Mouse (Mus musculus) bone marrow, adult 2 months (tissue): ENCODE measurements around the gene Rxfp4. TPM values are rescaled to one million over a fixed set of nuclear protein-coding genes. Genes with fewer than 3 reads are reported as not detected.

Experiments
- H3K27ac ChIP-seq: fragments of 200-500 bp; 2 replicates; pipeline ENCODE4 v1.5.1; 2012; ENCODE audit warnings: low read depth, mild to moderate bottlenecking, control low read depth, inconsistent platforms, low read length; ENCODE audit not compliant: control insufficient read depth, poor library complexity, insufficient read depth
- H3K4me1 ChIP-seq: fragments of 200-500 bp; 2 replicates; pipeline ENCODE4 v1.6.1; 2011; ENCODE audit warnings: low read length; ENCODE audit not compliant: control insufficient read depth, insufficient read depth
- H3K4me3 ChIP-seq: fragments of 200-500 bp; replicated peaks from 2 replicates; pipeline ENCODE3; 2011; ENCODE audit warnings: mild to moderate bottlenecking, low read depth, low read length, control low read depth; ENCODE audit not compliant: control insufficient read depth
- CTCF ChIP-seq: fragments of 200-500 bp; IDR thresholded peaks from 2 replicates; pipeline ENCODE4 v1.5.1; 2011; ENCODE audit warnings: low read length, control low read depth; ENCODE audit not compliant: control insufficient read depth, insufficient read depth
- POLR2A ChIP-seq: fragments of 200-500 bp; IDR thresholded peaks from 2 replicates; pipeline ENCODE4 v1.6.1; 2011; ENCODE audit warnings: low read depth, mild to moderate bottlenecking, control low read depth, low read length, borderline replicate concordance; ENCODE audit not compliant: control insufficient read depth
- WGBS: fragments of 180-500 bp; shearing (Covaris S2); methylation state at CpG from one replicate; pipeline ENCODE4 v1.1.7; 2018; 5-methylcytosine and 5-hydroxymethylcytosine counted together
- polyA plus RNA-seq: library from polyadenylated mRNA; stranded (reverse); fragments of >200 nt; gene quantifications from 2 replicates; pipeline ENCODE4 v1.2.4, GENCODE M21; 2011; ENCODE audit warnings: low replicate concordance; ENCODE audit not compliant: missing spikeins, insufficient read depth, insufficient read length

Gene Rxfp4
- polyA plus RNA-seq, 1 experiment: not detected

- Histone ChIP-seq H3K4me3 (peak overlapping the region; percentile 77), H3K27ac (peak overlapping the region; percentile 98), H3K4me1 (peaks cover 2% of the 10 kb centered on the region; the same call in 1 of the 2 replicates)
- no peak for TF ChIP-seq CTCF
- no peak for TF ChIP-seq POLR2A
- under 1% methylated on average over 45 of the region's 45 CpGs for whole genome bisulfite sequencing
These were observed 33.1 kb upstream of the Rxfp4 start for GRCm38 (mm10) chr3:88685958-88686451.

GRCm38 (mm10) chr3:88684980-88685941 is 32.3 kb upstream of the Rxfp4 start, which contains the start of gene Khdc4:
Khdc4 (plus strand) TSS chr3:88685803.
- H3K27ac ChIP-seq: peak within 1 kb of the TSS; percentile 98
- under 1% methylated on average over 47 of the region's 47 CpGs for WGBS
- peak; percentile 96 for TF ChIP-seq POLR2A
- no peak for TF ChIP-seq CTCF
- peaks cover 2% of the 10 kb centered on the region; the same call in 1 of the 2 replicates for H3K4me1 ChIP-seq
- peak within 1 kb of the TSS; percentile 77 for H3K4me3 ChIP-seq

- TF ChIP-seq CTCF (no peak), POLR2A (no peak)
- Histone ChIP-seq H3K4me1 (peaks cover 2% of the 10 kb centered on the region; the same call in 1 of the 2 replicates), H3K27ac (no peak overlapping the region; the same call in 1 of the 2 replicates), H3K4me3 (peak overlapping the region; percentile 9)
- WGBS: 28% methylated on average over 8 of the region's 8 CpGs
These were observed 31.5 kb upstream of the Rxfp4 start for GRCm38 (mm10) chr3:88684236-88684979.

GRCm38 (mm10) chr3:88683814-88684213 is 30.9 kb upstream of the Rxfp4 start:
- WGBS: 60% methylated on average over 2 of the region's 2 CpGs
- Histone ChIP-seq H3K4me1 (peaks cover 2% of the 10 kb centered on the region; the same call in 1 of the 2 replicates), H3K4me3 (no peak overlapping the region), H3K27ac (no peak overlapping the region)
- no peak for TF ChIP-seq CTCF
- no peak for TF ChIP-seq POLR2A

- Histone ChIP-seq H3K27ac (no peak overlapping the region), H3K4me1 (no peaks in the 10 kb centered on the region), H3K4me3 (no peak overlapping the region)
- 8% methylated on average over 11 of the region's 11 CpGs for WGBS
- TF ChIP-seq POLR2A: no peak
- TF ChIP-seq CTCF: peak; percentile 63
These were observed 24.5 kb upstream of the Rxfp4 start for GRCm38 (mm10) chr3:88677399-88677798.

GRCm38 (mm10) chr3:88664095-88664494 is 11.2 kb upstream of the Rxfp4 start:
- 4% methylated on average over 4 of the region's 4 CpGs for WGBS
- no peak overlapping the region for H3K27ac ChIP-seq
- H3K4me3 ChIP-seq: no peak overlapping the region
- H3K4me1 ChIP-seq: peaks cover 3% of the 10 kb centered on the region; the same call in 1 of the 2 replicates
- no peak for TF ChIP-seq POLR2A
- no peak for TF ChIP-seq CTCF

GRCm38 (mm10) chr3:88659798-88660197 is 6.9 kb upstream of the Rxfp4 start:
- no peak overlapping the region for H3K4me3 ChIP-seq
- TF ChIP-seq CTCF (no peak), POLR2A (no peak)
- 45% methylated on average over 6 of the region's 6 CpGs for WGBS
- no peak overlapping the region for H3K27ac ChIP-seq
- peaks cover 3% of the 10 kb centered on the region; the same call in 1 of the 2 replicates for H3K4me1 ChIP-seq

- H3K4me3 ChIP-seq: no peak overlapping the region
- TF ChIP-seq CTCF: no peak
- no peak for TF ChIP-seq POLR2A
- WGBS: 72% methylated on average over 5 of the region's 5 CpGs
- no peaks in the 10 kb centered on the region for H3K4me1 ChIP-seq
- no peak overlapping the region for H3K27ac ChIP-seq
These were observed 5.6 kb upstream of the Rxfp4 start for GRCm38 (mm10) chr3:88658441-88659127.
